Mouse (Mus musculus) G1E (cell line): ENCODE data around the gene Ly6g6e.

Source experiments
- CTCF ChIP-seq: IDR thresholded peaks from 2 replicates; pipeline ENCODE4 v1.5.1; 2012; ENCODE audit warnings: low read depth, low read length, inconsistent platforms, mixed read lengths
- TAL1 ChIP-seq: conservative IDR thresholded peaks from 2 replicates; pipeline ENCODE4 v1.6.1; 2012; ENCODE audit warnings: low read depth, low read length, inconsistent platforms, mixed read lengths

DNA sequence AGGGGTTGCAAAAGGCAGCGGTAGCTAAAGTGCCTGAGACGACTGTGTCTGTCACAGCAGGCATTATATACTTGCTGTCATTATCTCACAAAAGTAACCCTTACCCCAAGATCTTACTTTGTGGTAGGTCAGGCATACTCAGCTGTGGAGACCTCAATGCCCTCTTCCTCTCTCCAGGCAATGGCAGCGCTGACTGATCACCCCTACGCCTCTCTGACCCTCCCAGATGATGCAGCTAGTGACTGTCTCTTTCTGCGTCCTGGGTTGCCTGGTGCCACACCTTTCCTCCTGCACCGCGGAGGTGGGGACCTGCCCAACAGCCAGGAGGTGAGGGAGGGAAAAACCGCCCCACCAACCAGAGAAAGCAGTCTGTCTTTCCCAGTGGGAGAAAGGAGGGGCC is 15.4 kb upstream of the Ly6g6e start:
- no peak for TF ChIP-seq CTCF
- TF ChIP-seq TAL1 = no peak
